Mouse (Mus musculus) forebrain, embryonic 10.5 days (tissue): ENCODE data around the gene Marc2. TPM values are rescaled to one million over a fixed set of nuclear protein-coding genes. Genes with fewer than 3 reads are reported as not detected.

Experiments
- DNase-seq: peaks from one replicate; pipeline ENCODE4 v3.0.0-alpha.2; 2017; ENCODE audit warnings: low spot score; ENCODE audit errors: extremely low spot score
- H3K27ac ChIP-seq: fragments of 300-500 bp; sonication (generic); 2 replicates; pipeline ENCODE4 v1.5.1; 2016; ENCODE audit warnings: mild to moderate bottlenecking
- H3K27me3 ChIP-seq: fragments of 300-500 bp; sonication (generic); 2 replicates; pipeline ENCODE4 v1.6.1; 2016; ENCODE audit warnings: mild to moderate bottlenecking; ENCODE audit not compliant: poor library complexity, severe bottlenecking
- H3K36me3 ChIP-seq: fragments of 300-500 bp; sonication (generic); replicated peaks from 2 replicates; pipeline ENCODE4 v1.6.1; 2016; ENCODE audit warnings: mild to moderate bottlenecking, moderate library complexity
- H3K4me1 ChIP-seq: fragments of 300-500 bp; sonication (generic); 2 replicates; pipeline ENCODE4 v1.6.1; 2016
- H3K4me3 ChIP-seq: fragments of 300-500 bp; sonication (generic); 2 replicates; pipeline ENCODE4 v1.5.1; 2016; ENCODE audit warnings: mild to moderate bottlenecking, moderate library complexity
- H3K9me3 ChIP-seq: fragments of 300-500 bp; sonication (generic); 2 replicates; pipeline ENCODE4 v1.6.1; 2016; ENCODE audit warnings: mild to moderate bottlenecking, moderate library complexity
- WGBS: fragments of 180-500 bp; shearing (Covaris S2); methylation state at CpG from one replicate; pipeline ENCODE4 v1.1.7; 2016; 5-methylcytosine and 5-hydroxymethylcytosine counted together
- polyA plus RNA-seq: library from polyadenylated mRNA; unstranded; fragments of >200 nt; fragmentation: Nextera tagmentation; extraction: Ambion mirVana; gene quantifications from 2 replicates; pipeline ENCODE4 v1.2.1, GENCODE M21; 2016

Gene Marc2
- polyA plus RNA-seq, 1 experiment from 2014 or later = 82.6 TPM

GRCm38 (mm10) chr1:184851166-184851565 lies 4.9 kb upstream of the Marc2 start:
- Histone ChIP-seq H3K4me1 (peaks cover 36% of the 10 kb centered on the region), H3K9me3 (no peaks in the 10 kb centered on the region), H3K27me3 (peaks cover 82% of the 10 kb centered on the region), H3K4me3 (no peak overlapping the region), H3K36me3 (no peaks in the 10 kb centered on the region), H3K27ac (no peak overlapping the region)
- 49% methylated on average over 7 of the region's 7 CpGs for WGBS
- DNase-seq = no peak

DNA sequence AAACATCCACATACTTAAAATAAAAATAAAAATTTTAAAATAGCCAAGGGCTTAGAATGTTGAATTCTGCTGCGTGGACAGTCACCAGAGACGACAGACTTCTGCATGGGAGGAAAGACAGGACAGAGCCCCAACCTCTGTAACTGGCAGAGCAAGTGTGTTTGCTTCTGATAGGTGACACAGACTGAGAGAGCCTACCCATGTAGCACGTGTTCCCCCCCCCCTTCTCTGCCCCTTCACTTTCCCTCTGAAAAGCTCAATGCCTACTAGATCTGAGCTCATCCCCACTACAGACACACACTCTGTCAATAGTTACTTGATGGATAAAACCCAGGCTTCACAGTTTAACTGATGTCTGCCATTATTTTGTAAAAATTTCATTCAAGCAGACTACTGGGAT lies 722 bp upstream of the Marc2 start:
- no peak overlapping the region for H3K27ac ChIP-seq
- H3K4me1 ChIP-seq = peaks cover 37% of the 10 kb centered on the region
- H3K4me3 ChIP-seq = no peak overlapping the region
- peaks cover 70% of the 10 kb centered on the region for H3K27me3 ChIP-seq
- no peak for DNase-seq
- H3K9me3 ChIP-seq = no peaks in the 10 kb centered on the region
- WGBS = 56% methylated on average over 3 of the region's 3 CpGs
- no peaks in the 10 kb centered on the region for H3K36me3 ChIP-seq

- H3K27me3 ChIP-seq = peaks cover 57% of the 10 kb centered on the region
Measured at GRCm38 (mm10) chr1:184845111-184846071, 860 bp downstream of the Marc2 start.

GRCm38 (mm10) chr1:184844326-184845066 lies 1.8 kb downstream of the Marc2 start:
- 23% methylated on average over 15 of the region's 15 CpGs for WGBS
- H3K9me3 ChIP-seq = no peaks in the 10 kb centered on the region
- peaks cover 48% of the 10 kb centered on the region for H3K27me3 ChIP-seq
- H3K4me3 ChIP-seq = peak overlapping the region; percentile 87
- peaks cover 9% of the 10 kb centered on the region for H3K36me3 ChIP-seq
- 0 out of 2 replicates have a peak overlapping the region, but pooled peaks have one; percentile 89 for H3K27ac ChIP-seq
- DNase-seq = no peak
- H3K4me1 ChIP-seq = peaks cover 35% of the 10 kb centered on the region

More at GRCm38 (mm10) chr1:184845111-184846071, 860 bp downstream of the Marc2 start:
- Histone ChIP-seq H3K27ac (peak overlapping the region; percentile 89), H3K36me3 (0 out of 2 replicates have a peak, but pooled peaks cover 2% of the 10 kb centered on the region), H3K4me3 (peak overlapping the region; percentile 87), H3K9me3 (no peaks in the 10 kb centered on the region), H3K4me1 (peaks cover 28% of the 10 kb centered on the region)
- DNase-seq = peak; percentile 85
- under 1% methylated on average over 67 of the region's 67 CpGs for WGBS

DNA sequence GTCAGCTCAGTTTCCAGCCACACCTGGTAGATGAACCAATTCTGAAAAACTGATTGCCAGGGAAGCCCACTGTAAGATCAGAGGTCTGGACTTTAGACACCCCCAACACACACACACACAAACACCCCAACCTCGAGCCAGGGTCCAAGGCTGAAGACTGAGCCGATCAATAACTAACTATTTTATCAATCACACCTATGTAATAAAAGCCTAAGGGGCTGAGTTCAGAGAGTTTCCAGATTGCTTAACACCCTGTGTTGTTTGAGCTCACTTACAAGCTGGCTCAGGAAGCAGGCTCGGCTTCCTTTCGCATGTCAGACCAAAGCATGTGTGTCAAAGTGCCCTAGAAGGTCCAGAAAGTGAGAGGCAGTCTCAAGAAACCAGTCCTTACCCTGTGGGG lies 8.6 kb downstream of the Marc2 start:
- Histone ChIP-seq H3K9me3 (no peaks in the 10 kb centered on the region), H3K27ac (no peak overlapping the region), H3K27me3 (no peaks in the 10 kb centered on the region), H3K4me3 (no peak overlapping the region), H3K36me3 (peaks cover 27% of the 10 kb centered on the region), H3K4me1 (peaks cover 8% of the 10 kb centered on the region; the same call in 1 of the 2 replicates)
- WGBS = 82% methylated on average over 4 of the region's 4 CpGs
- no peak for DNase-seq

DNA sequence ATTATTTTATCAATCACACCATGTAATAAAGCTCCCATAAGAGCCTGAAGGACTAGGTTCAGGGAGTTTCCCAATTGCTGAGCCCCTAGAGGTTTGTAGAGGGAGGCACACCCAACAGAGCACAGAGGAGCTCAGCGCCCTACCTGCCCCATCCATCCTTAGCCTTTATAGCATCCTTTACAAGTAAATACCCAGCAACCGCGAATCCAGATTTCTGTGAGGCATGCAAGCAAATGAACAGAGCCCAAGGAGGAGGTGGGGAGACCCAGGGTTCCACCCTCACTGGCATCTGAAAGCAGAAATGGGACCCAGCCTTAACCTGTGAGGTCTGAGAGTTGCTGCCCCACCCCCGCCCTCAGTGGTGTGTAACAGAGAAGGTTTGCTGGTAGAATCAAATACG lies 9.9 kb downstream of the Marc2 start:
- Histone ChIP-seq H3K4me1 (peaks cover 8% of the 10 kb centered on the region; the same call in 1 of the 2 replicates), H3K4me3 (no peak overlapping the region), H3K27me3 (no peaks in the 10 kb centered on the region), H3K9me3 (no peaks in the 10 kb centered on the region), H3K36me3 (peaks cover 40% of the 10 kb centered on the region), H3K27ac (no peak overlapping the region)
- no peak for DNase-seq
- 76% methylated on average over 5 of the region's 5 CpGs for WGBS

GRCm38 (mm10) chr1:184833499-184833898 lies 12.8 kb downstream of the Marc2 start:
- peaks cover 52% of the 10 kb centered on the region for H3K36me3 ChIP-seq
- no peaks in the 10 kb centered on the region for H3K4me1 ChIP-seq
- H3K4me3 ChIP-seq = no peak overlapping the region
- H3K27ac ChIP-seq = no peak overlapping the region
- no peaks in the 10 kb centered on the region for H3K9me3 ChIP-seq
- no peaks in the 10 kb centered on the region for H3K27me3 ChIP-seq
- WGBS = 89% methylated on average over 7 of the region's 7 CpGs
- no peak for DNase-seq

- 81% methylated on average over 10 of the region's 10 CpGs for WGBS
- H3K4me3 ChIP-seq = no peak overlapping the region
- H3K4me1 ChIP-seq = peaks cover 4% of the 10 kb centered on the region
- peaks cover 56% of the 10 kb centered on the region for H3K36me3 ChIP-seq
- H3K27ac ChIP-seq = no peak overlapping the region
- no peaks in the 10 kb centered on the region for H3K9me3 ChIP-seq
- no peak for DNase-seq
- H3K27me3 ChIP-seq = no peaks in the 10 kb centered on the region
Measured at GRCm38 (mm10) chr1:184832211-184832610, 14.0 kb downstream of the Marc2 start.

GRCm38 (mm10) chr1:184829897-184830296 lies 16.4 kb downstream of the Marc2 start:
- DNase-seq = no peak
- Histone ChIP-seq H3K27me3 (no peaks in the 10 kb centered on the region), H3K4me1 (peaks cover 11% of the 10 kb centered on the region), H3K4me3 (no peak overlapping the region), H3K27ac (no peak overlapping the region), H3K36me3 (peaks cover 50% of the 10 kb centered on the region), H3K9me3 (no peaks in the 10 kb centered on the region)
- 88% methylated on average over 8 of the region's 8 CpGs for WGBS

DNA sequence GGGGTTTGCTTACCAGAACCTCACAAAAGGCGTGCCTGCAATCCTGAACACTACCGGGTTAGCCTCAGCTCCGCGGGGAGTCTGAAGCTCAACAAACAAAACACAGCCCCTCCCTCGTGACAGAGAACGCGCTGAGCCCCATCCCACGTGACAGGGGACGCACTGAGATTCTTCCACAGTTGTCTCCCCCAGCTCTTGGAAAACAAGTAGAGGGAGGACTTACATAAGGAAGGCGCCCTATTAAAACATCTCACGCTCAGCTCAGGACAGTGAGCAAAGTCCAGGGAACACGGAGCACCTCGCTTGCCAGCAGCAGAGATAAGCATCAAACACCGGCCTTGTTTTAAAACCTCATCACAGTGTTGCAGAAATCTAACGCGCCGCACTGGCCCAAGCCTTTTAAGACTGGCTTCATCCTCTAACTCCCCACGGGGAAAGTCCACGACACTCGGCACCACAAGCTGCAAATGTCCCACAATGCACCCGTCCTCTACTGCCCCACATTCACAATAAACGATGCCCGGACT lies 19.0 kb downstream of the Marc2 start:
- no peak for DNase-seq
- Histone ChIP-seq H3K4me1 (peaks cover 30% of the 10 kb centered on the region), H3K36me3 (peaks cover 34% of the 10 kb centered on the region), H3K9me3 (no peaks in the 10 kb centered on the region), H3K27ac (no peak overlapping the region), H3K27me3 (peaks cover 8% of the 10 kb centered on the region), H3K4me3 (peak overlapping the region; percentile 25)
- WGBS = 31% methylated on average over 23 of the region's 23 CpGs

DNA sequence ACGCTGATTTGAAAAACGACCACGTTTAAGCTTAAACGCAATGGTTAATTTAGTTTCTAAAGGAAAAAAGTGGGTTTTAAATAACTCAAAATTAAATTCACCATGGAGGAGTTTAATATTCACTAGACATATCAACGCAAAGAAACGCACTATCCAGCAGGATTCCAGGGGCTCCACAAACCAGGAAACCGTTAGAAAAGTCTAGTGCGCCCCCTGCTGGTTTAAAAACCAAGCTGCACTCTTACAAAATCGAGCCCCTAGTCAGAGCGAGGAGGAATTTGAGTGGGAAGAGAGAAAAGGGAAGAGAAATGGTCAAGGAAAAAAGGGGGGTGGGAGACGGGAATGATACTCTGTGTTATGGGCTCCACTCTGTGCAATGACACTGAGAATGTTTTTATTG lies 21.2 kb downstream of the Marc2 start:
- no peak overlapping the region for H3K4me3 ChIP-seq
- H3K27ac ChIP-seq = no peak overlapping the region

GRCm38 (mm10) chr1:184824439-184824851 lies 21.8 kb downstream of the Marc2 start:
- Histone ChIP-seq H3K27ac (no peak overlapping the region), H3K9me3 (no peaks in the 10 kb centered on the region), H3K36me3 (peaks cover 15% of the 10 kb centered on the region; the same call in 1 of the 2 replicates), H3K4me3 (no peak overlapping the region), H3K27me3 (peaks cover 8% of the 10 kb centered on the region), H3K4me1 (peaks cover 31% of the 10 kb centered on the region)
- WGBS = 3% methylated on average over 12 of the region's 12 CpGs
- DNase-seq = peak; percentile 89

More for the DNA sequence above, 21.2 kb downstream of the Marc2 start:
- Histone ChIP-seq H3K27me3 (peaks cover 8% of the 10 kb centered on the region), H3K36me3 (peaks cover 20% of the 10 kb centered on the region), H3K9me3 (no peaks in the 10 kb centered on the region), H3K4me1 (peaks cover 31% of the 10 kb centered on the region)
- 25% methylated on average over 11 of the region's 11 CpGs for WGBS
- DNase-seq = peak; percentile 63
